Mouse (Mus musculus) macrophage (primary cell): ENCODE results near the gene Cmtm4. TPM values are rescaled to one million over a fixed set of nuclear protein-coding genes. Genes with fewer than 3 reads are reported as not detected.

Source experiments
- H3K27ac ChIP-seq: fragments of 350-480 bp; formaldehyde crosslinking; 2 replicates; pipeline ENCODE4 v1.9.0; 2021
- H3K36me3 ChIP-seq: fragments of 350-480 bp; formaldehyde crosslinking; 2 replicates; pipeline ENCODE4 v1.9.0; 2021; ENCODE audit errors: inconsistent target
- H3K4me3 ChIP-seq: fragments of 350-480 bp; formaldehyde crosslinking; 2 replicates; pipeline ENCODE4 v1.9.0; 2021; ENCODE audit errors: inconsistent target
- H3K79me2 ChIP-seq: fragments of 350-480 bp; formaldehyde crosslinking; 2 replicates; pipeline ENCODE4 v1.9.0; 2021; ENCODE audit errors: inconsistent target
- WGBS: methylation state at CpG from one replicate; pipeline ENCODE4 v1.1.7; 2026; ENCODE audit warnings: inconsistent platforms; ENCODE audit not compliant: missing documents; 5-methylcytosine and 5-hydroxymethylcytosine counted together
- polyA plus RNA-seq: library from polyadenylated mRNA; stranded (reverse); fragments of 250-400 nt; gene quantifications from 3 replicates; pipeline ENCODE4 v1.2.4, GENCODE M21; 2018; ENCODE audit warnings: inconsistent platforms

Gene Cmtm4
- polyA plus RNA-seq, 1 experiment from 2014 or later, result 7.3 TPM

- H3K36me3 ChIP-seq, result no peaks in the 10 kb centered on the region
- 82% methylated on average over 14 of the region's 14 CpGs for WGBS
- no peak overlapping the region for H3K27ac ChIP-seq
- H3K4me3 ChIP-seq, result no peak overlapping the region
- peaks cover 84% of the 10 kb centered on the region for H3K79me2 ChIP-seq
Measured at GRCm38 (mm10) chr8:104374864-104375846, 20.5 kb downstream of the Cmtm4 start.

GRCm38 (mm10) chr8:104374269-104374668, 21.3 kb downstream of the Cmtm4 start:
- H3K4me3 ChIP-seq, result no peak overlapping the region
- no peaks in the 10 kb centered on the region for H3K36me3 ChIP-seq
- H3K79me2 ChIP-seq, result peaks cover 82% of the 10 kb centered on the region
- WGBS, result 91% methylated on average over 11 of the region's 11 CpGs
- no peak overlapping the region for H3K27ac ChIP-seq

GRCm38 (mm10) chr8:104373779-104374178, 21.8 kb downstream of the Cmtm4 start:
- Histone ChIP-seq H3K79me2 (peaks cover 82% of the 10 kb centered on the region), H3K36me3 (no peaks in the 10 kb centered on the region), H3K27ac (no peak overlapping the region), H3K4me3 (no peak overlapping the region)
- 81% methylated on average over 11 of the region's 11 CpGs for WGBS

GRCm38 (mm10) chr8:104371121-104371520, 24.5 kb downstream of the Cmtm4 start:
- Histone ChIP-seq H3K79me2 (peaks cover 76% of the 10 kb centered on the region), H3K27ac (no peak overlapping the region), H3K36me3 (no peaks in the 10 kb centered on the region), H3K4me3 (no peak overlapping the region)
- 94% methylated on average over 6 of the region's 6 CpGs for WGBS

GRCm38 (mm10) chr8:104370071-104370470, 25.5 kb downstream of the Cmtm4 start:
- WGBS, result 78% methylated on average over 6 of the region's 6 CpGs
- Histone ChIP-seq H3K36me3 (no peaks in the 10 kb centered on the region), H3K79me2 (peaks cover 76% of the 10 kb centered on the region), H3K27ac (no peak overlapping the region), H3K4me3 (no peak overlapping the region)

- peaks cover 71% of the 10 kb centered on the region for H3K79me2 ChIP-seq
- H3K36me3 ChIP-seq, result no peaks in the 10 kb centered on the region
- H3K27ac ChIP-seq, result no peak overlapping the region
- H3K4me3 ChIP-seq, result no peak overlapping the region
- WGBS, result 94% methylated on average over 10 of the region's 12 CpGs
Measured at GRCm38 (mm10) chr8:104369591-104369990, 26.0 kb downstream of the Cmtm4 start.

GRCm38 (mm10) chr8:104367398-104367797, 28.2 kb downstream of the Cmtm4 start:
- 94% methylated on average over 5 of the region's 5 CpGs for WGBS
- no peaks in the 10 kb centered on the region for H3K36me3 ChIP-seq
- H3K4me3 ChIP-seq, result no peak overlapping the region
- H3K79me2 ChIP-seq, result peaks cover 50% of the 10 kb centered on the region
- H3K27ac ChIP-seq, result no peak overlapping the region

- H3K79me2 ChIP-seq, result peaks cover 39% of the 10 kb centered on the region
- H3K4me3 ChIP-seq, result no peak overlapping the region
- 97% methylated on average over 9 of the region's 9 CpGs for WGBS
- no peaks in the 10 kb centered on the region for H3K36me3 ChIP-seq
- no peak overlapping the region for H3K27ac ChIP-seq
Measured at GRCm38 (mm10) chr8:104365695-104366094, 29.9 kb downstream of the Cmtm4 start.

GRCm38 (mm10) chr8:104359778-104360456, 35.7 kb downstream of the Cmtm4 start:
- H3K4me3 ChIP-seq, result no peak overlapping the region
- 94% methylated on average over 15 of the region's 15 CpGs for WGBS
- no peak overlapping the region for H3K27ac ChIP-seq
- H3K36me3 ChIP-seq, result no peaks in the 10 kb centered on the region
- no peaks in the 10 kb centered on the region; the same call in 1 of the 2 replicates for H3K79me2 ChIP-seq

GRCm38 (mm10) chr8:104358637-104359036, 37.0 kb downstream of the Cmtm4 start:
- no peaks in the 10 kb centered on the region; the same call in 1 of the 2 replicates for H3K79me2 ChIP-seq
- 92% methylated on average over 3 of the region's 3 CpGs for WGBS
- no peak overlapping the region for H3K4me3 ChIP-seq
- no peak overlapping the region for H3K27ac ChIP-seq
- H3K36me3 ChIP-seq, result no peaks in the 10 kb centered on the region

- peak overlapping the region; percentile 39 for H3K27ac ChIP-seq
- WGBS, result 87% methylated on average over 10 of the region's 10 CpGs
Measured at GRCm38 (mm10) chr8:104354504-104354903, 41.1 kb downstream of the Cmtm4 start.

GRCm38 (mm10) chr8:104353186-104353585, 42.4 kb downstream of the Cmtm4 start:
- Histone ChIP-seq H3K79me2 (no peaks in the 10 kb centered on the region), H3K27ac (no peak overlapping the region), H3K4me3 (no peak overlapping the region), H3K36me3 (0 out of 2 replicates have a peak, but pooled peaks cover under 1% of the 10 kb centered on the region)
- WGBS, result 48% methylated on average over 5 of the region's 5 CpGs

More at GRCm38 (mm10) chr8:104354504-104354903, 41.1 kb downstream of the Cmtm4 start:
- H3K36me3 ChIP-seq, result no peaks in the 10 kb centered on the region
- H3K4me3 ChIP-seq, result no peak overlapping the region
- H3K79me2 ChIP-seq, result no peaks in the 10 kb centered on the region

- peaks cover 3% of the 10 kb centered on the region; the same call in 1 of the 2 replicates for H3K79me2 ChIP-seq
- no peak overlapping the region for H3K27ac ChIP-seq
- no peak overlapping the region for H3K4me3 ChIP-seq
- 83% methylated on average over 13 of the region's 13 CpGs for whole genome bisulfite sequencing
- H3K36me3 ChIP-seq, result peaks cover 30% of the 10 kb centered on the region
Measured at GRCm38 (mm10) chr8:104350047-104350446, 45.6 kb downstream of the Cmtm4 start.

GRCm38 (mm10) chr8:104348971-104349370, 46.6 kb downstream of the Cmtm4 start:
- peaks cover 35% of the 10 kb centered on the region for H3K36me3 ChIP-seq
- H3K4me3 ChIP-seq, result no peak overlapping the region
- no peak overlapping the region for H3K27ac ChIP-seq
- WGBS, result 90% methylated on average over 5 of the region's 5 CpGs
- H3K79me2 ChIP-seq, result peaks cover 12% of the 10 kb centered on the region; the same call in 1 of the 2 replicates

GRCm38 (mm10) chr8:104346706-104347105, 48.9 kb downstream of the Cmtm4 start:
- H3K4me3 ChIP-seq, result no peak overlapping the region
- H3K36me3 ChIP-seq, result peaks cover 35% of the 10 kb centered on the region
- no peak overlapping the region for H3K27ac ChIP-seq
- peaks cover 35% of the 10 kb centered on the region for H3K79me2 ChIP-seq
- 92% methylated on average over 12 of the region's 12 CpGs for WGBS
